Mouse (Mus musculus): ENCODE measurements around the gene Supt7l.
"Not testable (repeated sequence)": the region's sequence is repeated elsewhere in the genome, so short reads cannot be mapped to it uniquely, and the experiment has no call there.

Supt7l gene

GRCm38 (mm10) chr5:31527707-31528106 lies at the start of gene Supt7l:
Supt7l (minus strand) TSS chr5:31527807.
- not testable (repeated sequence) for DNase-seq (ENCODE audit: low spot score)

GRCm38 (mm10) chr5:31576539-31576975 lies 49.0 kb upstream of the Supt7l start:
- DNase-seq (ENCODE audit: low spot score), result peak; percentile 61

- no peak for DNase-seq (ENCODE audit: low spot score)
Measured at GRCm38 (mm10) chr5:31573722-31574121, 46.1 kb upstream of the Supt7l start.

DNA sequence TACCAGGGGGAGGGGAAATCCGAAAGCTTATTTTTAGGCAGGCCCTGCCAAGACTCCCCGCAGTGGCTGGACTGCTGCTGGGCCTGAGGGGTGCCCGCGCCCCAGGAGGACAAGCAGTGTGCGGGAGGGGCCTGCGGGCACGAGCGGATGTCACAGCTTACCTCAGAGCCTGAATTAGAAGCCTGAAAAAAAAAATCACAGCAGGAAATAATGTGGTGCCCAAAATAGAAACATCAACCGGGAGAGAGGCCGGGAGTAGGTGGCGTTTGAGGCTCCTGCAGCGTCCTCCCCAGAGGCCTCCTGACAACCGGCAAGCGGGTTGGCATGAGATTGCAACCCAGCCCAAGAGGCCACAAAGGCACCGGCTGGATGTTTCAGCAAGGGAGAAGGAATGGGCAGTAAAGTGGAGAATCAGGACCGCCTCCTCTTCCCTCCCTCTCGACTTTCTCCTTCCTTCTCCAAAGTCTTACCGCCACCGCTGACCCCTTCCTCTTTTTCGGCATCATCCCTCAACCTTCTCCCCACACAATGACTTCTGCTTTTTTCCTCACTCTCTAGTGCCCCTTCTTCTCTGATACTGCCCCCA lies 43.5 kb upstream of the Supt7l start:
- no peak for DNase-seq (ENCODE audit: low spot score)

GRCm38 (mm10) chr5:31567951-31568657 lies 40.5 kb upstream of the Supt7l start:
- no peak for DNase-seq (ENCODE audit: low spot score)

- no peak for DNase-seq (ENCODE audit: low spot score)
Measured at GRCm38 (mm10) chr5:31566457-31566856, 38.9 kb upstream of the Supt7l start.

GRCm38 (mm10) chr5:31566026-31566425 lies 38.4 kb upstream of the Supt7l start:
- DNase-seq (ENCODE audit: low spot score), result no peak

- peak; percentile 26 for DNase-seq (ENCODE audit: low spot score)
Measured at GRCm38 (mm10) chr5:31564976-31565375, 37.4 kb upstream of the Supt7l start.

DNA sequence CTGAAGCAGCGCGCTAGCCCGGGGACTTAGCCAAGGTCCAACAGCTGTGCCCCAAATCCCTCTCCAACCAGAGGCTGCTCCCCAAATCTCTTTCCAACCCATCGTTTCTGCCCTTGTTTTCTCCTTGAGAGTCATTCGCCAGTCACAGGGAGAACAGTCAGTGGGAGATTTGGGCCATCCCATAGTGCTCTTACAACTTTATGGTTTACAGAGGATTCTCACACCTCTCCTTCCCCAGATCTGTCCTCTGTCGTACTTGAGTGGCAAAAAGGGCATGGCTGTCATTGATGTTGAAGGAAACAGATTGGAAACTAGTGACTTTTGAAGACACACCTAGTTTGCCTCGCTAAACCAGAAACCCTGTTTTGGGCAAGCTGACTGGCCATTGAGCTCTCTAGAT lies 36.3 kb upstream of the Supt7l start:
- DNase-seq (ENCODE audit: low spot score), result no peak

DNA sequence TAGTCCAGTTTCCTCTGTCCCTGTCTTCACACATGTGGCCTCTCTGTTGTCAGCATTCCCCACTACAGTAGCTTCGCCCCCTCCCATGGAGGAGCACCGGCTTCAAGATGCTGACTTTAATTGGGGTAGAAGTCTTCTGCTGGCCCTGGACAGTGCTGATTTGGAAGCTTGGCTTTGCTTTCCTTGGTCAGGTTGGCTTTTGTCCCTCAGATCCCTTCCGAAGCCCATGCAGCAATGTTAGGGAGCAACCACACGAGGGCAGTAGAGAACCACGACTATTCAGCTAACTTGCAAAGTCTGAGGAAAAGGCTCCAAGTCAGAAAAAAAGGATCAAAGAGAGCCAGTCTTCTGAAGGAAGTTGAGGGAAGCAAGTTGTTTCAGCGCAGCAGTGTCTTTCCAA lies 35.9 kb upstream of the Supt7l start:
- peak; percentile 46 for DNase-seq (ENCODE audit: low spot score)

DNA sequence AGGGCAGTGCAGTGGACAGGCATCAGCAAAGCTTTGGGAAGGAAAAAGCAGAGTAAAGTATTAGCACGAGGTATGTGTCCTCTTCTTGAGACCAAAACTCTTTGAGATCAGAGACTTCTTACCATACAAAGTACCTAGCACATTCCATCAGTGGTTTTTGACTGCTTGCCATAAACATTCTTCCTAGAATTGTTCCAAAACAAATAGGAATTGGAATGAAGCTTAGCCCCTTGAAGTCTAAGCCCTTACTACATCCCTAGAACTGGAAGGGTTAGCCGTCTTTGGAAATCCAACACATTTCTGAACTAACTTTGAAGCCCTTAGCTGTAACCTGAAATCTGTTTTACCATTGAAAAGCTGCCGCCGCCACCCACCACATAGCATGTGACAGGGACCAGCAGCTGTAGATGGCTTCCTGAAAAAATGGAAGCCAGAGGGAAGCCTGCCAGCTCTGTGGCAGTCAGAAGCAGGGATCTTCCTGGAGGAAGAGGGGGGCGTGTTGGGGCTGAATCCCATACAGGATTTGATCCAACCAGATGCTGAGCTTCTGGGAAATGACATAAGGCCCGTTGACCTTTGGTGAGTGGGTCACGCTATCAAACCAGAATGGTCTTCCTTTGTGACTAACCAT lies 34.5 kb upstream of the Supt7l start:
- DNase-seq (ENCODE audit: low spot score), result no peak

DNA sequence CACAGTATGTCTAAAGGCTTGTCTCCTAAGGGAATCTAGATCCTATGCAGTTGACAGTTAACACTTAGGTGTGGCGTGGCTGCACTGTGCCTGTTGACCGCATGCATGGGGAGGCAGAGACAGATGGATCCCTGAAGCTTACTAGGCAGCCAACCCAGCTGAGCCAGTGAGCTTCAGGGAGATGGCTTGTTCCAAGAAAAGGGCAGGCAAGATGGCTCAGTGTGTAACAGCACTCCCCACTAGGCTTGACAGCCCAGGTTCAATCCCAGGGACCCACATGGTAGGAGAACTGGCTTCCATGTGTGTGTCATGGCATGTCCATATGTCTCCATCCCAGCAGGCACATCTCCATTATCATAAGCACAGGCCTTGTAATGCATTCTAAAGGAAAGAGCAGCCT lies 32.7 kb upstream of the Supt7l start:
- DNase-seq (ENCODE audit: low spot score), result no peak

DNA sequence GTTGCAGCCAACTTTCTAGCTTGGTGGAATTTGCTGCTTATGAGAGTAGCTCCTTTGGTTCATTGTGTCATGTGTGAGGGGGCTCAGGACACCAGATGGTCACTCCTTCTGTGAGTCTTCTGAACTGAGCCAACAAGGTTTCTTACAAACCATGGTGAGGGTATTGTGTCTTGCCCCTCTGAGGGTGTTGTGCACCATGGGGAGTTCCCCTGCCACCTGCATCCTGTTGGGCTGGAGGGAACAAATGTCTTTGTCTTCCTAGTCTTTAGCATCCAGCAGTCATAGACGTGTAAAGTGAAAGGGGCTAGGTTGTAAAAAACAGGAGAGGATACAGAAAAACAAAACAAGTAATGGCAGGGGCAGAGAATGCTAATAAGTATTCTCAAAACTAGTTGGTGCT lies 31.8 kb upstream of the Supt7l start:
- DNase-seq (ENCODE audit: low spot score), result no peak

GRCm38 (mm10) chr5:31535228-31535627 lies 7.6 kb upstream of the Supt7l start:
- DNase-seq (ENCODE audit: low spot score), result no peak

DNA sequence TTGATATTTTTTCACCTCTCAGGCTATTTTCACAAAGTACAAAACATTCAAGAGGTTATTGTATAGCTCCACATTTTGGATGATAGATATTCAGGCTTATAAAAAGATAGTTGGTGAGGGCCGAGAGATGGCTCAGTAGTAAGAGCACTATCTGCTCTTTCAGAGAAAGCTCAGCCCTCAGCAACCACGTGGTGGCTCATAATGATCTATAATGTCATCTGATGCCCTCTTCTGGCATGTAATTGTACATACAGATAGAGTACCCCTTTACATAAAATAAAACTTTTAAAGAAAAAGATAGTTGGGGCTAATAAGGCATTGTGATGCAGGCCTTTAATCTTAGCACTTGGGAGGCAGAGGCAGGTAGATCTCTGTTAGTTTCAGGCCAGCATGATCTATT lies 953 bp upstream of the Supt7l start:
- DNase-seq (ENCODE audit: low spot score), result no peak

- no peak for DNase-seq (ENCODE audit: low spot score)
Measured at GRCm38 (mm10) chr5:31527117-31527680, 408 bp downstream of the Supt7l start.

DNA sequence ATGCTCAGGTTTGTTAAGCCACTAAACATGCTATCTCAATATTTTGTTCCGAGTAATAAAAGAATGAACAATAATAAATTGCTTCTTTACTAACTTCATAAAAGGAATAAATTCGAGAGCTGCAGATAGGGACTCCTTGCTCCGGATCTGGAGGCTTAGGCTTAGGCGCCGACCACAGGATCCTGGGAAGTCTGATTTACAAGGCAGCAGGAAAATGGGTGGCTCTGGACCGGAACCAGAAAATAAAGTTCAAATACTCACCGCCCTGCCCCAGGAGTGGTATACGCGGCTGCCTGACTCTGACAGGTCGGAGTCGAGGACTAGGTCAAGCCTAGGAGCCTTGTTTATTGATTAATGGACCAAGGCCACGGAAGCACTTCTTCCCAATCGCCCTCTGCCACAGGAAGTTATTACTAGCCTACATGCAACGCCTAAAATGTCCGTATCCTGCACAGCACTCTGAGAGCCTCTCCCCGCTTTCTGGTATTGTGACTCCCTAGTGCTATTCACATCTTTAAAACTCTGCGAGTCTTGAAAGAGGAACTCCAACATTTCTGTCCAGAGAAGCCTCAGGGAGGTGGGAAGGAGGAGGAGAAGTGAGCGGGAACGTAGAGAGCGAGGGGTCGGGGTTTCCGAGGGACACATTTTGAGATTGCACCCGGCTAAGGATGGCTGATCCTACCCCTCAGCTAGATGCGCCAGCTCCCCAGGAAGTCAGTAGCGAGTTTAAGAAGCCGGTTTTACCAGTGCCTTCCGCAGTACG lies 1.1 kb downstream of the Supt7l start, which contains the start of gene Slc4a1ap:
Slc4a1ap (plus strand) TSS at position 642 of the 763 bp plus-strand sequence.
- DNase-seq (ENCODE audit: low spot score), result peak; percentile 28

GRCm38 (mm10) chr5:31520556-31520955 lies 7.1 kb downstream of the Supt7l start:
- DNase-seq (ENCODE audit: low spot score), result no peak

DNA sequence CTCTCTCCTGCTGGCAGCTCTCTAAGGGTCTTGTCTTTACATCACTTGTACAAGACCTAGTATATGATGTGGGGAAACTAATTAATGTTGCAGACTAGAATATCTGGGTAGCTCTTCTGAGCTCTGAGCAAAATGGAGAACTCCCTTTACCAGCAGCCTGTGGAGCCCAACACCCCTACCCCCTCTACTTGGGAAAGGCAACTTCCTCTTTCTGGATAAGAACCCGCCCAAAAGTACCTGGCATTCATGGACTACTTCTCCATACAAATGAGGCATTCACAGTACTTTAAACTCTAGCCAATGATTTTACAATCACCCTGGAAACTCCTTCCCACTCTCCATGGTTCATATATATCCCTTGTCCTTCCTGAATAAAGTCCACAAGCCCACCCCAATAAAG lies 15.1 kb downstream of the Supt7l start:
- DNase-seq (ENCODE audit: low spot score), result no peak

DNA sequence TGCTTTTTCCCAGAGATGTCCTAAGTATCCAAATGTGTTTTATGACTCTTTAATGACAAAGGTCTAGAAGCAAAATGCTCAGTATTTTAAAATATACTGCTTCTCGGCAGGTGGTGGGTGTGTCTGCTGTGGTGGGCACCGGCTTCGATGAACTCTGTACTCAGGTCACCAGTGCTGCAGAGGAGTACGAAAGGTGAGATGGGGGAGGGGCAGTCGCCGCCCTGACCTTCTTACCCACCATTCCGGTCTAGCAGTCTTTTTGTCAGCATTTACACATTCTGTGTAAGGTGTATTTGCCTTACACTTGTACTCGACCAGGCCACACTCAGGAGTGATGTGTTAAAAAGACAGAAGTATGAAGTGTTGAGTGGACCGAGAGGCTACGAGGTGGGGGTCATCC lies 22.8 kb downstream of the Supt7l start:
- DNase-seq (ENCODE audit: low spot score), result no peak

GRCm38 (mm10) chr5:31494513-31495297 lies 32.9 kb downstream of the Supt7l start, which contains the start of gene Gpn1:
Gpn1 (plus strand) TSS chr5:31494741.
- peak; percentile 81 for DNase-seq (ENCODE audit: low spot score)
